Mouse (Mus musculus) neural tube, embryonic 13.5 days (tissue): Measurements from ENCODE around the gene Ap2a2. TPM values are rescaled to one million over a fixed set of nuclear protein-coding genes. Genes with fewer than 3 reads are reported as not detected.

Experiments used
- ATAC-seq: fragments of 200-750 bp; cut with Nextera tagmentation; 2 replicates; pipeline ENCODE4 v1.8.0; 2017; ENCODE audit warnings: low read depth, mild to moderate bottlenecking, moderate TSS enrichment, moderate library complexity
- H3K27ac ChIP-seq: fragments of 300-500 bp; sonication (generic); replicated peaks from 2 replicates; pipeline ENCODE4 v1.5.1; 2015; ENCODE audit warnings: moderate library complexity, mild to moderate bottlenecking, inconsistent platforms
- H3K27me3 ChIP-seq: fragments of 300-500 bp; sonication (generic); 2 replicates; pipeline ENCODE4 v1.6.1; 2015; ENCODE audit warnings: mild to moderate bottlenecking, inconsistent platforms
- H3K36me3 ChIP-seq: fragments of 300-500 bp; sonication (generic); 2 replicates; pipeline ENCODE4 v1.6.1; 2015; ENCODE audit warnings: mild to moderate bottlenecking, inconsistent platforms
- H3K4me1 ChIP-seq: fragments of 300-500 bp; sonication (generic); replicated peaks from 2 replicates; pipeline ENCODE4 v1.6.1; 2015; ENCODE audit warnings: inconsistent platforms
- H3K4me2 ChIP-seq: fragments of 300-500 bp; sonication (generic); 2 replicates; pipeline ENCODE4 v1.6.1; 2015; ENCODE audit warnings: inconsistent platforms, mild to moderate bottlenecking, moderate library complexity
- H3K4me3 ChIP-seq: fragments of 300-500 bp; sonication (generic); 2 replicates; pipeline ENCODE4 v1.5.1; 2015; ENCODE audit warnings: mild to moderate bottlenecking, inconsistent platforms
- H3K9ac ChIP-seq: fragments of 300-500 bp; sonication (generic); 2 replicates; pipeline ENCODE4 v1.6.1; 2015; ENCODE audit warnings: moderate library complexity, mild to moderate bottlenecking, inconsistent platforms
- H3K9me3 ChIP-seq: fragments of 300-500 bp; sonication (generic); 2 replicates; pipeline ENCODE4 v1.6.1; 2016; ENCODE audit warnings: inconsistent platforms
- WGBS: fragments of 180-500 bp; shearing (Covaris S2); methylation state at CpG from one replicate; pipeline ENCODE4 v1.1.7; 2015; 5-methylcytosine and 5-hydroxymethylcytosine counted together
- polyA plus RNA-seq: library from polyadenylated mRNA; unstranded; fragments of >200 nt; fragmentation: Nextera tagmentation; extraction: Ambion mirVana; gene quantifications from 2 replicates; pipeline ENCODE4 v1.2.1, GENCODE M21; 2015

Ap2a2 gene
- polyA plus RNA-seq, 1 experiment from 2014 or later: 109 TPM

DNA sequence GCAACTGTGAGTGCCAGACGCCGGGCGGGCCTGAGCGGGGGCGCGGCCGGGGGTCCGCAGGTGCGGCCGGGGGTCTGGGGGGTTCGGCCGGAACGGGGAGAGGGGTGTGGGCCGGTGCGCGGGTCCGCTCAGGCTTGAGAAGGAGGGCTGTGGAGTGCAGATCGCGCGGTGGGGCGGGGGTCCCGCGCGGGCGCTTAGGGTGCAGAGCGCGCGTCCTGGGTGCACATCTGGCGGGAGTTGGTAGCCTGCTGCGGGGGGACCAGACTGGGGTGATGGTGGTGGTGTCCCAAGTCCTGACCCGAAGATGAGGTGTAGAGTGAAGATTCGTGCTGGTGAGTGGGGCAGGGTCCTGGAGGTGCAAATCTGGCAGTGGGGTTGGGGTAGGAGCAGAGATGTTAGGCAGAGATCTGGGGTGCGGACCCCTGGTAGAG lies 463 bp downstream of the Ap2a2 start:
- Histone ChIP-seq H3K27me3 (no peaks in the 10 kb centered on the region), H3K9ac (peak overlapping the region; percentile 100), H3K27ac (peak overlapping the region; percentile 93), H3K9me3 (no peaks in the 10 kb centered on the region), H3K4me2 (peak overlapping the region; percentile 82), H3K4me3 (peak overlapping the region; percentile 96), H3K36me3 (peaks cover 6% of the 10 kb centered on the region; the same call in 1 of the 2 replicates), H3K4me1 (peaks cover 43% of the 10 kb centered on the region)
- 0% methylated on average over 23 of the region's 33 CpGs for WGBS
- peak; percentile 75 for ATAC-seq

DNA sequence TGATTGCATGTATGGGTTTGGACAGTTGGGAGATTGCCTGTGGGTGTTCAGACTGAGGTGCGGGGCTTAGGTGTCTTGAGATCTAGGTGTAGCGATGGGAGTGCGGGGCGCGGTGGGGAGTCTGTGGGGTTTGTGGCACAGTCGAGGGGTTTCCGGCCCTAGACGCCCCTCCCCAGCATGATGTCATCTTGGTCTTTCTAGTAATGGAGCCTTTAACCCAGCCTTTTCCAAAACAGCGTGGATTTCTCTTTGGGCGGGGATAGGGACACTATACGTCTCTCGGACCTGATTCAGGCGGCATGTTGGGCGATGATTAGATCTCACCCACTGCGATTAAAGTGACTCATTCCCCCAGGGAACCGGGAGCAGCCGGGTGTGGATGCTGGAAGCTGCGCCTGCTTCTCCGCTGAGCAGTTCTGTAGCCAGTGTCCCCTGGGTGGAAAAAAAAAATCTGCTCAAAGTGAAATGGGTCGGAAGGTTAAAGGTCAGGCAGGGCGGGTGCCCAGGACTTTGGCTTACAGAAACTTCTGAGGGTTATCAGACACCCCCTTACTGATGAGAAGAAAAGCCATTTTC lies 967 bp downstream of the Ap2a2 start:
- peak; percentile 41 for ATAC-seq
- Histone ChIP-seq H3K4me1 (peaks cover 45% of the 10 kb centered on the region), H3K4me2 (peak overlapping the region; percentile 82), H3K9ac (peak overlapping the region; percentile 100), H3K27ac (peak overlapping the region; percentile 93), H3K36me3 (peaks cover 6% of the 10 kb centered on the region; the same call in 1 of the 2 replicates), H3K4me3 (peak overlapping the region; percentile 96), H3K9me3 (no peaks in the 10 kb centered on the region), H3K27me3 (no peaks in the 10 kb centered on the region)
- 1% methylated on average over 21 of the region's 21 CpGs for WGBS

DNA sequence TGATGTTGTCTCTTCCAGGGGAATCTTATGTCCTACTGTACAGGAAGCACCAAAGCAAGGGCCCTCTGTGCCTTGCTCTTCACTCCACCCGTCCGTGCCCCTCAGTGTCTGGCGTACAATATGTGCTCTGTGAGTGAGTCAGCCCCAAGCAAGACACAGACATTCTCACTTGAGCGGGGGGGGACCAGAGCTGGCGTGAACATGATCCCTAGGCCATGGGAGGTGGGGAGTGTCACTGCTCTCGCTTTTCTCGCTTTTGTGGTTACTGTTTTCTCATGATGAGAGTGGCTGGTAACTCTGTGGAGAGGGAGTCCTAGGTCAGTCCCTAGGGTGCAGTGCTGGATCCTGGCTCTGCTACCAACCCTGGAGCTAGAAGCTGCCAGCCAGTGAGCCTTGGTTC lies 2.6 kb downstream of the Ap2a2 start:
- peaks cover 6% of the 10 kb centered on the region; the same call in 1 of the 2 replicates for H3K36me3 ChIP-seq
- peak overlapping the region; percentile 18; the same call in 1 of the 2 replicates for H3K9ac ChIP-seq
- H3K4me1 ChIP-seq: peaks cover 55% of the 10 kb centered on the region
- H3K9me3 ChIP-seq: no peaks in the 10 kb centered on the region
- 0 out of 2 replicates have a peak overlapping the region, but pooled peaks have one; percentile 6 for H3K27ac ChIP-seq
- H3K4me3 ChIP-seq: no peak overlapping the region
- no peak for ATAC-seq
- no peaks in the 10 kb centered on the region for H3K27me3 ChIP-seq
- 0 out of 2 replicates have a peak overlapping the region, but pooled peaks have one; percentile 82 for H3K4me2 ChIP-seq
- 74% methylated on average over 7 of the region's 7 CpGs for WGBS

DNA sequence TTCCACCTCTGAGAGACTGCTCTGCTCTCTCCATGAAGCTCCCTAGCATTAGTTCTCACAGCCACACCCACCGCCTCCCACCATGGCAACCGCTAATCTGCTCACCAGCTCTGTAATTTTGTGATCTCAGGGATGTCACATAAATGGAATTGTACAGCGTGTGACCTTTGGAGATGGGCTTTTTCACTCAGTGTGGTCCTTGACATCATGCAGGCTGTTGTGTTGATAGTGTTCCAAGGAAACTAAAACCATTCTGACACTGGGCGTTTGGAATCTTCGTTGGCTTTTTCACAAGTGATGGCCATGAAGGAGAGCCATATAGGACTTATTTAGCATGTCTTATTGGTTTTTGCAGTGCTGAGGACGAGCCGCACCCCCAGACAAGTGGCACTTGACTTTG lies 4.6 kb downstream of the Ap2a2 start:
- H3K27ac ChIP-seq: no peak overlapping the region

DNA sequence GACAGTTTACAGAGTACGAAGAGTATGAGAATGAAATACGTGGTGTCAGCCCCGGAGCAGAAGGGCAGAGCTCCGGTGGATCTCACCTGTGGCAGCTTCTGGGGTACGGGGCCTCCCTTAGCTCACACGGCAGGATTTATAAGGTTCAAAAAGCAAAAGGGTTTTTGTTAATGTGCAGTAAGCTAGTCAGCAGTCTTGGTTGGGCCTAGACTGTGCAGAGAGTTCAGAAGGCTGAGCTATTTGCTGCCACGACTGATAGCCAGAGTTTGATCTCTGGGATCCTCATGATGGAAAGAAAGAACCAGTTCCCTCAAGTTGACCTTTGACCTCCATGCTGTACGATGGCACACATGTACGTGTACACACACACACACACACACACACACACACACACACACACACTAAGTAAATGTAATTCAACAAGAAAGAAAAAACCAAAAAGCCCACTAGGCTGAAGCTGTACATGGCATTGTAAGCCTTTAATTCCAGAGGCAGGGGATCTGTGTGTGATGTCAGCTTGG lies 7.4 kb downstream of the Ap2a2 start:
- H3K4me1 ChIP-seq: peaks cover 31% of the 10 kb centered on the region
- H3K4me3 ChIP-seq: no peak overlapping the region
- no peak for ATAC-seq
- H3K27me3 ChIP-seq: no peaks in the 10 kb centered on the region
- H3K9ac ChIP-seq: no peak overlapping the region
- no peaks in the 10 kb centered on the region for H3K9me3 ChIP-seq
- H3K4me2 ChIP-seq: no peak overlapping the region
- H3K36me3 ChIP-seq: peaks cover 6% of the 10 kb centered on the region; the same call in 1 of the 2 replicates
- H3K27ac ChIP-seq: no peak overlapping the region
- WGBS: 87% methylated on average over 9 of the region's 9 CpGs

More for the DNA sequence above, 4.6 kb downstream of the Ap2a2 start:
- Histone ChIP-seq H3K4me2 (no peak overlapping the region), H3K4me3 (no peak overlapping the region), H3K4me1 (peaks cover 49% of the 10 kb centered on the region), H3K9me3 (no peaks in the 10 kb centered on the region), H3K36me3 (peaks cover 6% of the 10 kb centered on the region; the same call in 1 of the 2 replicates), H3K27me3 (no peaks in the 10 kb centered on the region), H3K9ac (no peak overlapping the region)
- 82% methylated on average over 7 of the region's 7 CpGs for WGBS
- ATAC-seq: no peak

DNA sequence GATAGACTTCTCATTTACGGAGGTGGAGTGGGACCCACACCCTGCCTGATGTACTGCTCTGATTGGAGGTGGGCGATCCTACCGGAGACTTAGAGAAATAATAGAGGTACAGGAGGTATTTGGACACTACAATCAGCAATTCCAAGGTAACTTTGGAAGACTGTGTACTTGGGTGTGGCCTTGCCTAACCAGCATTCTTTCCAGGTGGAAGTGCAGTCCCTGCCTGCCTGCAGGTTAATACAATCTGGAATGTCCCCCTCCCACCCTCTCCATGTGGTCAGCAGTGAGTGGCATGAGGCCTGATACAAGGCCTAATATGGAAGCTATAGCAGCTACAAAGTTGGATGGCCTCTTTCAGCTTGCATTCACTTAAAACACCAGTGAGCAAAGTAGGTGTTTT lies 7.9 kb downstream of the Ap2a2 start:
- WGBS: 96% methylated on average over 3 of the region's 3 CpGs
- Histone ChIP-seq H3K4me1 (peaks cover 26% of the 10 kb centered on the region), H3K4me3 (no peak overlapping the region), H3K36me3 (peaks cover 6% of the 10 kb centered on the region; the same call in 1 of the 2 replicates), H3K27ac (no peak overlapping the region), H3K9me3 (no peaks in the 10 kb centered on the region), H3K4me2 (no peak overlapping the region), H3K27me3 (no peaks in the 10 kb centered on the region), H3K9ac (no peak overlapping the region)
- ATAC-seq: no peak

DNA sequence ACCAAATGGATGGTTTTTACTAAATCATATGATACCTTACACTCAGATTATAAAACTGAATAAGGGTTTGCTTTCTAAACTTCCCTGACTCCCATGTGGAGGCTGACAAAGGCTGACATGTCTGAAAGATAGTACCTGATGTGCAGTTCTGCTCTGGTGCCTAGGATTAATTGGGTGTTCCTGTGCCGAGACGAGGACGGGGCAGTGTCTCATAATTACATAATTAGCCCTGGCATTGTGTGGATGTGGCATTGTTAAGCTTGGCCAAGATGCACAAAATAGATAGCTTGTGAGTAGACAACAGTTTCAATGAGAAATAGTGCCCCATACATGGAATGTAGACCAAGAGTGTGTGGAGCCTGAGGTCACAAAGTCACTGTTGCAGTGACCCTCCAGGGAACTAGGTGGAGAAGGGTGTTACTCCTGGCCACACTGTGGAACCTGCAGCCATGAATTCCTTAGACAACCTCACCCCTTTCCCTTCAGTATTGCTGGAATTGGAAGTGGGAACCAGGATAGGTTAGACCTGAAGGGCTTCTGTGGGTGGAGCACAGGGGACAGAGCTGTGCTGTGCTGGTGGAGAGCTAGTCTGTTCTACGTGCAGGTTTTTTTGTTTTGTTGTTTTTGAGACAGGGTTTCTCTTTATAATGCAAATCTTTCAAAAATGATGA lies 8.8 kb downstream of the Ap2a2 start:
- Histone ChIP-seq H3K4me1 (peaks cover 24% of the 10 kb centered on the region), H3K9ac (no peak overlapping the region), H3K9me3 (no peaks in the 10 kb centered on the region), H3K36me3 (no peaks in the 10 kb centered on the region), H3K27ac (no peak overlapping the region), H3K4me3 (no peak overlapping the region), H3K4me2 (no peak overlapping the region), H3K27me3 (no peaks in the 10 kb centered on the region)
- 67% methylated on average over 4 of the region's 4 CpGs for WGBS
- no peak for ATAC-seq

DNA sequence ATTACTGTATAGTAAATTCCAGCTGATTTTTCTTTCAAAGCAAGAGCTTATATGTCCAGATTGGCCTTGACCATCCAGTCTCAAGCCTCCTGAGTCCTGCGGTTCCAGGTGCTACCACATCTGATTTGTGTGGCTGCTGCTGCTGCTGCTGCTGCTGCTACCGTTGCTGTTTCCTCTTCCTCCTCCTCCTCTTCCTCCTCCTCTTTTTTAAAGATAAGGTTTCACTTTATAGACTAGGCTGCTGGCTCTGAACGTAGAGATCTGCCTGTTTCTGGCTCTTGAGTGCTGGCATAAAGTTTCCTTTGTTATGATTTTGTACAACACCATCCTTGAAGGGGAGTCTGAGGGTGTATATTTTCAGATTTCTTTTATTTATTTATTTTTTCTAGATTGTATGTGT lies 12.1 kb downstream of the Ap2a2 start:
- H3K27me3 ChIP-seq: no peaks in the 10 kb centered on the region
- no peaks in the 10 kb centered on the region for H3K9me3 ChIP-seq
- no peak overlapping the region for H3K9ac ChIP-seq
- no peak overlapping the region for H3K4me3 ChIP-seq
- no peak overlapping the region for H3K4me2 ChIP-seq
- H3K36me3 ChIP-seq: no peaks in the 10 kb centered on the region
- no peak overlapping the region for H3K27ac ChIP-seq
- 80% methylated on average over 3 of the region's 3 CpGs for WGBS
- H3K4me1 ChIP-seq: 0 out of 2 replicates have a peak, but pooled peaks cover 3% of the 10 kb centered on the region
- ATAC-seq: no peak

DNA sequence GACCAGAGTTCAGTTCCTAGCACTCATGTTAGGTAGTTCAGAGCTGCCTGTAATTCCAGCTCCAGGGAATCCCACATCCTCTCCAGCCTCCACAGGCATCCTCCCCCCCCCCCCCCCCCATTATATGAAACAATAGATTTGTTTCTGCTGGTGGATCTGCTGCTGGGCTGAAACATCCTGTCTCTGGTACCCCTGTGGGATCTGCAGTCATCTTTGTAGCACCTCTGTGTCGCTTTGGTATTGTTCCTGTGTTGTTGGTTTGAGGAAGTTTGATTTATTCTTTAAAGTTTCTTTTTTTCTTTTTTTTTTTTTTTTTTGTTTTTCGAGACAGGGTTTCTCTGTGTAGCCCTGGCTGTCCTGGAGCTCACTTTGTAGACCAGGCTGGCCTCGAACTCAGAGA lies 13.5 kb downstream of the Ap2a2 start:
- H3K36me3 ChIP-seq: no peaks in the 10 kb centered on the region
- 0 out of 2 replicates have a peak, but pooled peaks cover 3% of the 10 kb centered on the region for H3K4me1 ChIP-seq
- H3K27ac ChIP-seq: no peak overlapping the region
- no peak overlapping the region for H3K4me2 ChIP-seq
- no peak overlapping the region for H3K9ac ChIP-seq
- no peaks in the 10 kb centered on the region for H3K9me3 ChIP-seq
- WGBS: 82% methylated on average over 3 of the region's 3 CpGs
- H3K4me3 ChIP-seq: no peak overlapping the region
- no peak for ATAC-seq
- H3K27me3 ChIP-seq: no peaks in the 10 kb centered on the region

DNA sequence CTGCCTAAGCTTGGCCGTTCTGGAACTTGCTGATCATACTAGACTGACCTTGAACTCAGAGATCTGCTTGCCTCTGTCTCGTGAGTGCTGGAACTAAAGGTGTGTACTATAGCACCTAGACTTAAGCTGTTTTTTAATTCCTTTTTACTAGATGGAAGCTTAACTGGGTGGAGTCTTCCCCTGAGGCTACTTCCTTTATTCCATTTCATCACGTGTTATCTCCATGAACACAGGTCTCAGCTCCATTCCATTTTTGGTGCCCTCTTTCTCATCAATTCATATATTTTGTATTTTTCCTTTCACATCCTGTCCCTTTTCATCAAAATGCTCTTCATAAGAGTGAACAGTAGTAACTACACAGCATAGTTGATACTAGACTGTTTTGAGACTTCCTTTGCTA lies 15.8 kb downstream of the Ap2a2 start:
- Histone ChIP-seq H3K9me3 (no peaks in the 10 kb centered on the region), H3K27ac (no peak overlapping the region), H3K27me3 (no peaks in the 10 kb centered on the region), H3K4me2 (no peak overlapping the region), H3K36me3 (0 out of 2 replicates have a peak, but pooled peaks cover 3% of the 10 kb centered on the region), H3K9ac (no peak overlapping the region), H3K4me3 (no peak overlapping the region), H3K4me1 (peaks cover 3% of the 10 kb centered on the region)
- 84% methylated on average over 3 of the region's 3 CpGs for WGBS
- no peak for ATAC-seq

DNA sequence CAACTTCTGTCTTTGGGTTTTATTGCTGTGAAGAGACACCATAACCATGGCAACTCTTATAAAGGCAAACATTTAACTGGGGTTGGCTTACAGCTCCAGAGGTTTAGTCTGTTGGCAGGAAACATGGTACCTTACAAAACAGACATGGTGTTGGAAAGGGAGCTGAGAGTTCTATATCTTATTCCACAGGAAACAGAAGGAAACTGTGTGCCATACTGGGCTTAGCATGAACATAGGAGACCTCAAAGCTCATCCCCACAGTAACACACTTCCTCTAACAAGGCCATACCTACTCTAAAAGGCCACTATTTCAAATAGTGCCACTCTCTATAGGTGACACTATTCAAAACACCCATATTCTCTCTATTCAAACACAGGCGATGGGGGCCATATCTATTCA lies 16.5 kb downstream of the Ap2a2 start:
- WGBS: 95% methylated on average over 1 of the region's 1 CpGs
- no peak overlapping the region for H3K9ac ChIP-seq
- ATAC-seq: no peak
- H3K9me3 ChIP-seq: no peaks in the 10 kb centered on the region
- H3K4me3 ChIP-seq: no peak overlapping the region
- H3K4me1 ChIP-seq: peaks cover 3% of the 10 kb centered on the region
- H3K4me2 ChIP-seq: no peak overlapping the region
- no peak overlapping the region for H3K27ac ChIP-seq
- no peaks in the 10 kb centered on the region for H3K27me3 ChIP-seq
- H3K36me3 ChIP-seq: 0 out of 2 replicates have a peak, but pooled peaks cover 3% of the 10 kb centered on the region

DNA sequence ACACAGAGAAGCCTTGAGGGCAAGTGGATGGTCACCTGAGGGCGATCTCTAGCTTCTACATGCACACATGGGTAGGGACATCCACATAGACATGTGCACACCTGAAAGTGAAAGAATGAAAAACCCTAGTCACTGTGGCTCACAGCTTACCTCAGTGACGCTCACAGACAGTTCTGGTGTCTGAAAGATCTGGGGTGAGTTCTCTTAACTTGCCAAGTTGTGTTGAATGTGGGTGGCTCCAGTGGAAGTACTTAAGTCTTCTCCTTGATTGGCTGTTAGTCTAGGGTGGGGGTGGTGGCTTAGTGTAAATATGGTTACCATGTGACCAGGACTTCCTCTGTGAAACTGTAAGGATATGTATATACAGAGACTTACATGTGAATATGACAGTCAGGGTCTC lies 17.0 kb downstream of the Ap2a2 start:
- no peak overlapping the region for H3K27ac ChIP-seq
- WGBS: 97% methylated on average over 2 of the region's 2 CpGs
- peaks cover 3% of the 10 kb centered on the region for H3K4me1 ChIP-seq
- ATAC-seq: no peak
- no peak overlapping the region for H3K4me2 ChIP-seq
- H3K4me3 ChIP-seq: no peak overlapping the region
- no peaks in the 10 kb centered on the region for H3K27me3 ChIP-seq
- no peaks in the 10 kb centered on the region for H3K9me3 ChIP-seq
- no peak overlapping the region for H3K9ac ChIP-seq
- H3K36me3 ChIP-seq: 0 out of 2 replicates have a peak, but pooled peaks cover 3% of the 10 kb centered on the region
